Mouse (Mus musculus): Measurements from ENCODE around the gene Sirt7.
A peak's percentile ranks its signal among the peaks of the same experiment; 100 is the strongest.

Gene Sirt7

GRCm38 (mm10) chr11:120634810-120635209, 9.8 kb upstream of the Sirt7 start:
- DNase-seq, result no peak

DNA sequence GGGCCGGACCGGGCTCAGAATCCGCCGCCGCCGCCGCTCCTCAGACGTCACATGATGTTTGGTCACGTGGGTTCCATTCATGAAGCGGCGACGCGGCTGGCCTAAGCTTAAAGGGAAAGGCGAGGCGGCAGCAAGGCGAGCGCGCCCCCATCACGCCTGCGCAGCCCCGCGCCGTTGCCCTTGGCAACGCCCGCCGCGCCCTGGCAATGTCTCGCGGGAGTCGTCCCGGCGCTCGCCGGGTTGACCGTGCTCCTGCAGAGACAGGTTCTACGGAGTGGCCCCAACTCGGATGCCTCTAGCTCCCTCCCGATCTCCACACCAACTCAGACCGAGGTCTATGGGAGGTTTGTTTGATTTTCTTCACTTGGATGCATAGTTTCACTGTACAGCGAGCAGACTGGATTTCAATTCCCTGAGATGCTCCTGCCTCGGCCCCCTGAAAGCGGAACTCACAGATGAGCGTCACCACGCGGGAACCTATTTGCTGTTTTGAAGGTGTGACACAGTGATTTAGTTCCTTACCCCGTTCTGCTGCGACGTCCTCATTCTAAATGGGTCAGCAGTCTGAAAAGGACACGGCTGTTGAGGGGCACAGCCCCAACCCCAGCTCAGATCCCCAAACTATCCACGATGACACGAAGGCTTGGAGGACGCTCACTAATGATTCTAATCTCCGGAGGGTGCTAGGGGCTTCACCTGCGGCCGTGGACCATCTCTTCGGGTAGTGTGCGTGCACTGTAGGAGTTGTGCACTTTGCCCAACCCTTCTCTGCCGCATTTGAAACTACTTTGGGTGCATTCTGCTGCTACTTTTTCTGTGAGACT, 8.7 kb upstream of the Sirt7 start, which contains the start of gene Mafg:
Gene Mafg, minus strand, starts transcription at position 81 of the 824 bp plus-strand sequence.
- peak; percentile 79 to 82 for DNase-seq

GRCm38 (mm10) chr11:120632559-120633519, 7.8 kb upstream of the Sirt7 start:
- DNase-seq, result peak; percentile 50 to 63

DNA sequence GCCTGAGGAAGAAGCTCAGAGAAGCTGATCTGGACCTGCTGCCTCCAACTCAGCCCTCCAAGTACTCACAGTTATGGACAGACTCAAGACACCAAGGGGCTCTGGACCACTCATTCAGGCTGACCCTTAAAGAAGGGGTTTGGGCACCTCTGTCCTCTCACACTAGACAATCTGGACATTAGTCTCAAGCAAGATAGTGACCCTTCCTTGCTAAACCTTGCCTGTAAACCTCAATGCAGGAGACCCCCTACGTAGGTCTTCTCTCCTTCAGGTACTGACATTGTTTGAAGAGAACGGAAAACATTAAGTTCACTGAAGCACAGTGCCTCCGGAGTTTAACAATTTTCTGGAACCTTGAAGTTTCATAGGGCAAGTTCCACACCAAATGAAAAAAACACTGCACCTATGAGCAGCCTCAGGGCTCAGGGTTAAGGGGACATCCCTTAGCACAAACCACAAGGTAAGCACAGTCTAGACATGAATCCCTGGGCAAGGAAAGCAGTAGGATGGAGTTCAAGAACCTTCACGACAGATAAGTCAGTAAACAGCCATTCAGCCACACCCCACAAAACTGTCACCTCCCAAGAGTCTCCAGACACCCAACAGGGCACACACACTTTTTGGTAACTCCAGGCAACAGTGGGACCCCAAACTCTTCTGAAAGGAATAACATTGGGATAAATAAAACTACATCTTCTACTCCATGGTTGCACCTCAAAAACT, 6.8 kb upstream of the Sirt7 start:
- no peak for DNase-seq

- no peak for DNase-seq
Measured at GRCm38 (mm10) chr11:120630881-120631725, 6.1 kb upstream of the Sirt7 start.

GRCm38 (mm10) chr11:120630401-120630871, 5.4 kb upstream of the Sirt7 start:
- DNase-seq, result no peak

DNA sequence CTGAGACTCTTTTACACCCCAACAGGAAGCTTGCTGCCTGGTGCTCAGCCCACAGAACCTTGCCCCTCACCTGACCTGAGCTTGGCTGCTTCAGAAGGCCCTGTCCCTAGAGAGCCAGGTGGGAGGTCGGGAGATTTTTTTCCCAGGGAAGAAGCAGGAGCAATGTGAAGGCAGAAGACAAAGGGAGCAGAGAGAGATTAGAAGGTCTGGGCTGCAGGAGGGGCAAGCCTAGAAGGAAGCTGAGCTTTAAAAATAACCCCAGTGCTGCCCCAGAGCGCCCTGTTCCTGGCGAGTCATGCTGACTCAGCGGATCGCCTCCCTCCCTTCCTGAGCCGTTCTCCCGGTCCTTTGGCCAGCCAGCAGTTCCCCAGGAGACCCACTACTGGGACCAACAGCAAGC, 4.9 kb upstream of the Sirt7 start:
- no peak for DNase-seq

DNA sequence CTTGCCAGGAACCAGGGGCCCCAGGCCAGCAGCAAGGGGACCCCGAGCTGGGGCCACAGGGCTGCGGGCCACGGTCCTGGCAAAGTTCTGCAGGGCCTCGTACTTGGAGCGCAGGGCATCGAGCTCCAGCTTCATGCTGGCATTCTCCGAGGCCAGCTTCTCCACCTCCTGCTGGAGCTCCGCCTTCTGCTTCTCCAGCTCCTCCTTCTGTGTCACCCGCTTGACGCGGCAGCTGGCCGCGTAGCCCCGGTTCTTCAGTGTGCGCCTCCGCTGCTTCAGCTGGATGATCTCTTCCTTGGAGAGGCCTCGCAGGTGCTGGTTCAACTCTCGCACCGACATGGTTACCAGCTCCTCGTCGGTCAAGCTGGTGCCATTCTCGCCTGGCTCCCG, 4.3 kb upstream of the Sirt7 start:
- peak; percentile 70 to 75 for DNase-seq

DNA sequence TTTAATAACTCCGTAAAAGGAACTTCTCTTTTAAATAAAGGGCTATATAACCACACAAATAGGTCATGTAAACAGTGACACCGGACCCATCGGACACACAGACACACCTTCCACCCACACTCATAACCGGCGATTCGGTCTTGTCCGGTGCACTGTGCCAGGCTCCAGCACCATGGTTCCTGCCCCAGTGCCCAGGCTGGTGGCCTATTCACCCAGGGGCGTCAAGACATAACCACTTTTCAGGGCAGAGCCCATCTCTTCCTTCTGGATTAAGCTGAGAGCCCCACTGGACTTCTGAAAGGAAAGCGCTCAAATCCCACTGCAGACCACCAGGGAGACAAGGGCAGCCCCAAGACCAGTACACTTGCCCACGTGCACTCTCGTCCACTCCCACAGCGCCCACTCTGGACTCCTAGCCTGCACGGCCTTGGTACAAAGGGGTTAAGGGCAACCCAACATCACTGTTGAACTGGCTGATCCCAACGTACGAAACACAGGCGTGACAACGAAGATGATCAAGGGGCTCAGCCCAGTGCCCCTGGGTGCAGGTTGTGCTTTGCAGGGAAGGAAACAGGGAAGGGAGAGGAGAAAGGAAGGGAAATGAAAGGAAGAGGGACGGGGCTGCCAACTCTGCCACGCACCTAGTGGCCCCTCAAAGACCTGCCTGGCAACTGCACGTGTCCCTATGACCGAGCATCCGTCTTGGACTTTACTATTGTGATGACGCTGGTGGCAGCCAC, 3.7 kb upstream of the Sirt7 start:
- DNase-seq, result no peak

DNA sequence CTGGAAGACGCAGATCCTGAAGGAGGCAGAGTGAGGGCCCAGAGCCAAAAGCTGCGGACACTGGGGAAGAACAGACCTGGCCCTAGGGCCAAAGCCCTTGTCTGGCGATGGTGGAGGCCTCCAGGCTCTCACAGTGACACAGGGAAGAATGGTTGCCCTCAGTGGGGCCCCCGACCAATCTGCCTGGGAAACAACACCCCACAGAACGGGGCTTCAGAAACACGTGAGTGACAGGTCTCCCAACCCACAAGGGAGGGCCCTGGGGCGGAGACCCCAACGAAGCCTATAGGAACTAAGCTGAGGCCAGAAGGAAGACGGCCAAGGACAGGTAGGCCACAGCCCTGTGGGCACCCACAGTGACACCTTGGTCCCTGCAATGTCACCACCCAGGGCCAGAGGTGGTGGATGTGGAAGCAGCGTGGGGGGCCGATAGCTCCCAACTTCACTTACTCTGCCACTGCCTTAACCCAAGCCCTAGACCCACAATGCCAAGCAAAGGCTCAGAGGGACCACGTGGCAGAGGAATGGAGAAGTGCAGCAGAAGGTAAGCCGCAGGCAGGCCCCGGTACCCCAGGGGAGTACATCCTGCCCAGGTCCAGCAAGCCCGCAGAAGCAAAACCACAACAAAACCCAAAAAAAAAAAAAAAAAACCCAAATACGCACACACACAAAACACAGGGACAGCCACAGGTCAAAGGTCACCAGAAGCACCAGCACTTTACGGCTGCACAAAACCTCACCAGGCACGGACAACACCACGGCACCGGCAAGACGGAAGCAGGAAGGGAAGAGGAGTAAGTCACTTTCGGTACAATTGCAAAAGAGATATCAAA, 2.6 kb upstream of the Sirt7 start:
- peak; percentile 56 to 72 for DNase-seq

DNA sequence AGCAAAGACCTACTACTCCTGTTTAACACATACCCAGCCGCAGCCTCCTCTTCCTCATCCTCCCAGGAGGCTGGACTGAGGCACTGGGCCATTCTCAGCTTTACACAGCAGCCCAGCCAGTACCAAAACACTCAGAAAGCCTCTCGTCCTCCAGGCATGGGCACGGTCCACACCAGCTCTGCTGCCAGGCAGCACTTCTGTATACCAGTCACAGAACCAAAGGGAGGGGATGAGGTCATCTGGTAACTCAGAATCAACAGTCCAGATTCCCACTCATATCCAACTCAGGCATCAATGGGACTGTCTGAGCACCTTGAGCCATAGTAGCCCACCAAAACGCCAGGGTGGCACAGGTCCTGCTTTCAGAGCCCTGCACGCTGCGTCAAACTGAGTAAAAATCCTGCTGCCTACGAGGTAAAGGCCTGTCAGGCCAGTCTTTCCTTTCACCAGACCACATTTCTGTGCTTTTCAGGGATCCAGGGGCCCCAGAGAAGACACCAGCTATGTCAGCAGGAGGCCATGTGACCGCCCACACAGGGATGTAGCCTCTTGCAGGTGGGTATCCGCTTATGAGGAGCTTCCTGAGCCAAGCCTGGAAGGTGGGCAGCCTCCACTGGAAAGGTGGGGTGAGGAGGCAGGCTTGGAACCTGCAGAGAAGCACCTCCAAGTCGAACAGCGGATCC, 1.9 kb upstream of the Sirt7 start:
- no peak for DNase-seq

DNA sequence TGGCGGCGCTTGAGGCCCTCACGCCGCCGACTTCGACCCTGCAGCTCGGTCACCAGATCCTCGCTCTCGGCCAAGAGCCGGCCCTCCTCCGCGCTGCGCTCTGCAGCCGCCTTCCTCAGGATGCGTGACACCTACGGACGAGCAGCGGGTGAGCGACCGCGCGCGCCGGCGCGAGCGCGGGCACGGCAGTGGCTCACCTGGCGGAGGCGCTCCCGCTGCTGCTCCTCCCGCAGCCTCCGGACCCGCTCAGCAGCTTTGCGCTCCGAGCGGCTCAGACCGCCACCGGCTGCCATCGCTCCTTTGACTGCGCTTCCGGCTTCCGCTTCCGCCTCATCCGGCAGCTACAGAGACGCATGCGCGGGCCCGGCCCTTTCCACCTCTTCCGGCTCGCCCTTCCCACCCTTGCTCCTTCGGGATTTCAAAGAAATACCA, 344 bp downstream of the Sirt7 start:
- DNase-seq, result peak; percentile 77 to 82

- DNase-seq, result peak; percentile 57 to 69
Measured at GRCm38 (mm10) chr11:120623961-120624679, 920 bp downstream of the Sirt7 start.

DNA sequence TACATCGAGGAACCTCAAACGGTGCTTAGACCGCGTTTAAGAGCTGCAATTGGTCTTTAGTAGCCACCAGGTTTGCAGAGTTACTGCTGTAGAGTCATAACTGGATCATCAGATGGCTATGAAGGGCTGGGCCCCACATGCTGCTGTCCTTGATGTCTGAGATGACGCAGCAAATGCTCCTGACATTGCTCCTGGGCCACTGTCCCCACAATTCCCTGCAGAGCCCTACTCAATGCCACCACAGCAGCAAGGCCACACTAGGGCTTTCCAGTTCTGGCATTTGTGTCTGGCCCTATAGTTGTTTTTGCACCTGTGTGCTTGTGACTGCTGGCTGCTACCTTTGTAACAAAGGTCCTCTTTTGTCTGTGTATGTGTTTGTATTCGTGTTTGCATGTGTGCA, 2.2 kb downstream of the Sirt7 start:
- DNase-seq, result no peak

DNA sequence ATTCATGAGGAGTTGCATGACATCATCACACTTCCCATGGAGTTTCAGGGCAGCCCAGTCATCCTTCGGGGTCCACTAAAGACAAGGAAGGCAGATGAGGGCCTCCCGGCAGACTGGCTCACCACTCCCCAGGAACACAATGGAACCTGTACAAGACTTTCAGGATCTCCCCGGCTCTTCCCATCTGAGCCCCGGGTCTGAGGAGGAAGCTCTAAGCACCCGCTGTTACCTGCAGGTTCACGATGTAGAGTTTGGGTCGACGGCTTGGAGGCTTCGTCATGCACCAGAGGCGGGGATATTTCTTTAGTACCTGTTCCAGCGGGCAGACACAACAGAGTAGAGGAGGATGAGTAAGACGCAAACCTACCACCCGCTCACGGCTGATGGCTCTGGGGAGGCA, 4.8 kb downstream of the Sirt7 start:
- no peak for DNase-seq

DNA sequence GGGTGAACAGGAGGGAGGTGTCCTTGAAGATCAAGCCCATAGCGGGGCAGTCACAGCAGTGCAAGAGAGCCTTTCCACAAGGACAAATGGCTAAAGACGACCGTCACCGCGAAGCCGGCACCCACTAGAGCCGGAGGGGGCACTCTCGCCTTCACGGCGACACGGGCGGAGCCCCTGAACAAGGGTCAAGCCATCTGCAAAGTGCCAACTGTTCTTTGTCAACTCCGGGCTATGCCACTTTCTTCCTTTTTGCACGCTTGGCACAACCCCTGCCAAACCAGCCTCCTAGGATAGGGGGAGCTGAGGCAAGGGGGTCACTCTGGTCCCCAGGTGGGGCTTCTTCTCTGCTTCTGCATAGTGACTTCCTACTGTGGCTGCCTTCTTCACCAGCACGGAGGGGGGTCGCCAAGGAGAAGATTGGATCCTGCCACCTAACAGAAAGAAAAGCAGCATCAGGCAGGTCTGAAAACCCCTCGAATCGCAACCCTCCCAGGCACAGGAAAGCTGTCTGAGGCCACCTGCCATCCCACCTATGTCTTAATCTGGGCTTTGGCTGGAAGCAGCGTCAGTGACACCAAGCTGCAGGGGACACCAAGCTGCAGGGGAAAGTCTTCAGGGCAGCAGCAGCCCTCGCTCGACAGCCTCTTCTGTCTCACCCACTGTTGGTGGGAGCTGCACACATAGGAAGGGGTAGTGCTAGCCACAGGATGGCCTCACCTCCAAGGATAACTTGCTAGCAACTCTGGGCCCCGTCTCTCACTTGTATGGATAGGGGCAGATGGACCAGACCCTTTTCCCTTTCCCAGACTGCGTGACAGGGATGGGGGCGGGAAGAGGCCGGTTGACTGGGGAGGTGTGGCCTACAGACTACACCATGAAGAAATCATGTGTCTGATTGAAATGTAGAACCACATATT, 6.2 kb downstream of the Sirt7 start:
- peak in 1 of 2 experiments; percentile 29 for DNase-seq

DNA sequence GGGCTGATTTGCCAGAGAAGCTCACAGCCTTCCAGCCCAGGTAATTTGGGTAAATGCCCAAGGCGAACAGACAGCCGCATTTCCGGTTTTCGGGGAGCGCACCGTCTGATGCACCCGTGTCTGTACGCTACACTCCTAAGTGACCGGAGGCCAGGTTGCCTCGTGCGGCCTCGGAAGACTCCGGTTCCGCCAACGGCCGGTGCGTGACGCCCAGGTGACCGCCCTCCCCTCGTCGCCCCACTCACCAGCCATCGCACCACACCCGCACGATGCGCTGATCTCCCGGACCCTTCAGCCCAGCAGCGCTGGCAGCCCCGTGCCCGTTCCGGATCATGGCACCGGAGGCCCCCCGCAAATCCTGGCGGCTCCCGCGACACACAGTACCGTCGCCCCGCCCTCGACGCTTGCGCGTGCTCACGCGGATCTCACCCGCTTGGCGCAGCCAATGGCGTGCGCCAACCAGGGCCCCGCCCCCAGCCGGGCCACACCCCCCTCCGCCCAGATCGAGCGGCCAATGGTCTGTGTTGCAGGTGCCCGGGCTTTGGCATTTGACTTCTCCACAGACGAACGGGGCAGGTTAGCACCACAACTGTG, 7.4 kb downstream of the Sirt7 start, which contains the start of gene Pcyt2:
Gene Pcyt2, minus strand, starts transcription at position 418 of the 594 bp plus-strand sequence.
- peak; percentile 87 to 89 for DNase-seq

All from thymus, adult 18-20 months (tissue).